Mouse (Mus musculus) C2C12 (cell line): ENCODE results near the gene Gm13057. TPM values are rescaled to one million over a fixed set of nuclear protein-coding genes. Genes with fewer than 3 reads are reported as not detected.
"Not testable (repeated sequence)": the region's sequence is repeated elsewhere in the genome, so short reads cannot be mapped to it uniquely, and the experiment has no call there.

Experiments
- H3K27me3 ChIP-seq: one replicate; pipeline ENCODE4 v1.6.1; 2011; ENCODE audit not compliant: control insufficient read depth, insufficient read depth, insufficient read length
- H3K36me3 ChIP-seq: one replicate; pipeline ENCODE4 v1.6.1; 2011; ENCODE audit not compliant: control insufficient read depth, insufficient read depth
- H3K4me3 ChIP-seq: one replicate; pipeline ENCODE4 v1.5.1; 2011; ENCODE audit warnings: mild to moderate bottlenecking, control low read depth; ENCODE audit not compliant: poor library complexity, insufficient read depth, severe bottlenecking
- H3K79me2 ChIP-seq: one replicate; pipeline ENCODE4 v1.6.1; 2011; ENCODE audit not compliant: control insufficient read depth, insufficient read depth
- H3K79me3 ChIP-seq: one replicate; pipeline ENCODE4 v1.6.1; 2011; ENCODE audit warnings: low read depth, control low read depth
- H3ac ChIP-seq: one replicate; pipeline ENCODE3; 2011; ENCODE audit warnings: low read depth; ENCODE audit not compliant: control insufficient read depth, insufficient read length
- CEBPB ChIP-seq: IDR thresholded peaks from one replicate; pipeline ENCODE4 v1.6.1; 2011; ENCODE audit warnings: low read depth, mild to moderate bottlenecking, control low read depth, moderate library complexity
- CTCF ChIP-seq: IDR thresholded peaks from one replicate; pipeline ENCODE4 v1.5.1; 2011; ENCODE audit not compliant: control insufficient read depth, insufficient read depth, insufficient read length
- FOSL1 ChIP-seq: IDR thresholded peaks from one replicate; pipeline ENCODE4 v1.8.0; 2011; ENCODE audit warnings: mild to moderate bottlenecking, low read length; ENCODE audit not compliant: poor library complexity, insufficient read depth, severe bottlenecking
- MAX ChIP-seq: IDR thresholded peaks from one replicate; pipeline ENCODE4 v1.6.1; 2011; ENCODE audit warnings: mild to moderate bottlenecking, control low read depth
- MYOD1 ChIP-seq: IDR thresholded peaks from one replicate; pipeline ENCODE4 v1.6.1; 2011; ENCODE audit warnings: low read depth; ENCODE audit not compliant: control insufficient read depth, insufficient read length
- MYOG ChIP-seq: IDR thresholded peaks from one replicate; pipeline ENCODE4 v1.6.1; 2011; ENCODE audit not compliant: control insufficient read depth, insufficient read length; ENCODE audit errors: extremely low read depth
- USF1 ChIP-seq: IDR thresholded peaks from one replicate; pipeline ENCODE4 v1.6.1; 2011; ENCODE audit warnings: low read depth, mild to moderate bottlenecking, control low read depth, moderate library complexity
- long read RNA-seq, 2 experiments: library from polyadenylated mRNA; unstranded; transcript quantifications; one replicate each; pipeline ENCODE4 v2.0.0; 2019 to 2020
- polyA plus RNA-seq: library from polyadenylated mRNA; unstranded; fragments of >200 nt; fragmentation: generic; extraction: Trizol; gene quantifications from one replicate; pipeline ENCODE4 v1.2.1, GENCODE M21; 2012; ENCODE audit warnings: missing spikeins

Gm13057 gene
- not detected for polyA plus RNA-seq
- long read RNA-seq, experiment 1 = 0 reads
- long read RNA-seq, experiment 2 = 0 reads

- H3K4me3 ChIP-seq, H3K36me3 ChIP-seq, H3ac ChIP-seq, H3K27me3 ChIP-seq, H3K79me3 ChIP-seq, H3K79me2 ChIP-seq: not testable (repeated sequence)
These were observed at the start of gene Gm13057, which contains the start of gene BC080695 for GRCm38 (mm10) chr4:143551400-143551799. TSS of gene Gm13057 (plus strand) at chr4:143551709. TSS of gene BC080695 (plus strand) at chr4:143551700.

- Histone ChIP-seq H3ac (no peak within 1 kb of the TSS), H3K79me3 (no peaks in the 10 kb centered on the region), H3K79me2 (no peaks in the 10 kb centered on the region), H3K4me3 (no peak within 1 kb of the TSS), H3K27me3 (no peaks in the 10 kb centered on the region), H3K36me3 (no peaks in the 10 kb centered on the region)
- TF ChIP-seq CEBPB = no peak
- no peak for TF ChIP-seq MAX
- no peak for TF ChIP-seq FOSL1
- no peak for TF ChIP-seq MYOD1
- TF ChIP-seq USF1 = no peak
- no peak for TF ChIP-seq MYOG
- TF ChIP-seq CTCF = no peak
These were observed 40.5 kb upstream of the Gm13057 start, which contains the start of gene Gm13043 for GRCm38 (mm10) chr4:143511043-143511442. TSS of gene Gm13043 (plus strand) at chr4:143511343.

- H3ac ChIP-seq, H3K36me3 ChIP-seq, H3K4me3 ChIP-seq, H3K79me3 ChIP-seq, H3K27me3 ChIP-seq, H3K79me2 ChIP-seq: not testable (repeated sequence)
These were observed 15.9 kb upstream of the Gm13057 start, which contains the start of gene Gm13040 for GRCm38 (mm10) chr4:143535654-143536053. TSS of gene Gm13040 (plus strand) at chr4:143535954.

Other genes with a start within 250 kb of the Gm13057 start
- gene Lrrc38, start 202.0 kb upstream of the Gm13057 start, polyA plus RNA-seq = not detected
- not detected for gene Pramel1, start 157.3 kb upstream of the Gm13057 start, polyA plus RNA-seq
- gene Pramef8, start 139.3 kb upstream of the Gm13057 start, polyA plus RNA-seq = 9.0 TPM
- gene Oog4, start 101.4 kb upstream of the Gm13057 start, polyA plus RNA-seq = not detected
- gene Gm13043, start 40.4 kb upstream of the Gm13057 start, polyA plus RNA-seq = 0.25 TPM
- 0.09 TPM for gene Gm13040, start 15.8 kb upstream of the Gm13057 start, polyA plus RNA-seq
- 0.07 TPM for gene BC080695, start within 50 bp of the Gm13057 start, polyA plus RNA-seq
- 0.07 TPM for gene Gm13083, start 63.3 kb downstream of the Gm13057 start, polyA plus RNA-seq
- gene Gm13088, start 105.5 kb downstream of the Gm13057 start, polyA plus RNA-seq = not detected
- not detected for gene Gm13089, start 151.0 kb downstream of the Gm13057 start, polyA plus RNA-seq
- 0.09 TPM for gene Gm13078, start 167.7 kb downstream of the Gm13057 start, polyA plus RNA-seq
- gene Gm13023, start 237.6 kb downstream of the Gm13057 start, polyA plus RNA-seq = not detected